Mouse (Mus musculus) heart, embryonic 15.5 days (tissue): ENCODE data around the gene Rhobtb3. TPM values are rescaled to one million over a fixed set of nuclear protein-coding genes. Genes with fewer than 3 reads are reported as not detected.

Experiments
- ATAC-seq: fragments of 200-750 bp; cut with Nextera tagmentation; replicated peaks from 2 replicates; pipeline ENCODE4 v1.8.0; 2017; ENCODE audit warnings: low read depth, moderate TSS enrichment; ENCODE audit not compliant: insufficient number of reproducible peaks, insufficient read depth, low FRiP score
- H3K27ac ChIP-seq: fragments of 300-500 bp; sonication (generic); 2 replicates; pipeline ENCODE4 v1.5.1; 2015; ENCODE audit warnings: mild to moderate bottlenecking, inconsistent platforms
- H3K27me3 ChIP-seq: fragments of 300-500 bp; sonication (generic); 2 replicates; pipeline ENCODE4 v1.6.1; 2015; ENCODE audit warnings: inconsistent platforms
- H3K36me3 ChIP-seq: fragments of 300-500 bp; sonication (generic); 2 replicates; pipeline ENCODE4 v1.6.1; 2015; ENCODE audit warnings: mild to moderate bottlenecking, inconsistent platforms
- H3K4me1 ChIP-seq: fragments of 300-500 bp; sonication (generic); replicated peaks from 2 replicates; pipeline ENCODE4 v1.6.1; 2015; ENCODE audit warnings: inconsistent platforms
- H3K4me2 ChIP-seq: fragments of 300-500 bp; sonication (generic); 2 replicates; pipeline ENCODE4 v1.6.1; 2015; ENCODE audit warnings: inconsistent platforms, mild to moderate bottlenecking, moderate library complexity
- H3K4me3 ChIP-seq: fragments of 300-500 bp; sonication (generic); 2 replicates; pipeline ENCODE4 v1.5.1; 2015; ENCODE audit warnings: mild to moderate bottlenecking, inconsistent platforms
- H3K9ac ChIP-seq: fragments of 300-500 bp; sonication (generic); 2 replicates; pipeline ENCODE4 v1.6.1; 2015; ENCODE audit warnings: mild to moderate bottlenecking, inconsistent platforms
- H3K9me3 ChIP-seq: fragments of 300-500 bp; sonication (generic); replicated peaks from 2 replicates; pipeline ENCODE4 v1.6.1; 2016; ENCODE audit warnings: inconsistent platforms
- WGBS: fragments of 180-500 bp; shearing (Covaris S2); methylation state at CpG from one replicate; pipeline ENCODE4 v1.1.7; 2015; ENCODE audit warnings: mixed read lengths; 5-methylcytosine and 5-hydroxymethylcytosine counted together
- polyA plus RNA-seq: library from polyadenylated mRNA; unstranded; fragments of >200 nt; fragmentation: Nextera tagmentation; extraction: Ambion mirVana; gene quantifications from 2 replicates; pipeline ENCODE4 v1.2.1, GENCODE M21; 2015

The Rhobtb3 gene
- 19.7 and 21.6 TPM in 2 replicates for polyA plus RNA-seq

DNA sequence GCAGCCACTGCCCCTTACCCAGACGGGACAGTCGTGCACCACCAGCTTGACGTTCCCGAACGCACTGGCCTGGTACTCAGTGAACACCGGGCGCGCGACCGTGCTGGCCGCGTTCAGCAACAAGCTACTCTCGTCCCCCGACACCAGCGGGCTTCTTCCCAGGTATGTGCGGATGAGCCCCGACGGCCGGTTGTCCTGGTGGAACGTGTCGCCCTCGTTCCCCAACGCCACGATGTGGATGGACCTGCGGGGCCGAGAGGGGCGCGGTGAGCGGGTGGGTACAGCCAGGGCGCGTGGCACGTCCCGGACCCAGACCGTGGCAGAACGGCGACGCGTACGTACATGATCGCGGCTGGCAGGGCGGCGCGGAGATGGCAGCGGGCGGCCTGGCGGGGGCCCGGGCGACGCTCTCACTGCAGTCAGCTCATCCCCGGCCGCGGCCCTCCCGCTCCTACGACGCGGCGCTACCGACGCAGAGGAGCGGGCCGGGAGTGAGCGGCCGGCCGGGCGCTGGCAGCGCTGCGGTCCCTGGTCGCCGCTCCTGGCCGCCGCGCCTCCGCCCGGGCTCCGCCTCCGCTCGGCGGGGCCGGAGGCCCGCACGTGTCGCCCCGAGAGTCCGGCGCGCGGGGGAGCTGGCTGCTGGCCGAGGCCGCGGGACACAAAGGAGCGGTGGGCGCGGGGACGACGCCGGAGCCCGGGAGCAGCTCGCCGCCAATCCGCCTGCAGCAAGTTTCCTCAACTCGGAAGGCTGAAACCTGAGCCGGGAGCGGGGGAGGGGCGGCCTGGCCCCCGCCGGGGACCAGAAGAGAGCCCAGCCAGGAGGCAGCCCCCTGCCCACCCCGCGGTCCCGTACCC lies at the start of gene Rhobtb3:
Gene Rhobtb3 (minus strand): TSS at position 737 of the 855 bp plus-strand sequence.
- Histone ChIP-seq H3K27ac (peak within 1 kb of the TSS; percentile 99), H3K9me3 (no peaks in the 10 kb centered on the region), H3K36me3 (peaks cover 2% of the 10 kb centered on the region; the same call in 1 of the 2 replicates), H3K27me3 (no peaks in the 10 kb centered on the region), H3K4me2 (peak within 1 kb of the TSS; percentile 71), H3K4me3 (peak within 1 kb of the TSS; percentile 88), H3K4me1 (peaks cover 13% of the 10 kb centered on the region), H3K9ac (peak within 1 kb of the TSS; percentile 93)
- ATAC-seq = peak; percentile 89
- WGBS = under 1% methylated on average over 79 of the region's 110 CpGs

DNA sequence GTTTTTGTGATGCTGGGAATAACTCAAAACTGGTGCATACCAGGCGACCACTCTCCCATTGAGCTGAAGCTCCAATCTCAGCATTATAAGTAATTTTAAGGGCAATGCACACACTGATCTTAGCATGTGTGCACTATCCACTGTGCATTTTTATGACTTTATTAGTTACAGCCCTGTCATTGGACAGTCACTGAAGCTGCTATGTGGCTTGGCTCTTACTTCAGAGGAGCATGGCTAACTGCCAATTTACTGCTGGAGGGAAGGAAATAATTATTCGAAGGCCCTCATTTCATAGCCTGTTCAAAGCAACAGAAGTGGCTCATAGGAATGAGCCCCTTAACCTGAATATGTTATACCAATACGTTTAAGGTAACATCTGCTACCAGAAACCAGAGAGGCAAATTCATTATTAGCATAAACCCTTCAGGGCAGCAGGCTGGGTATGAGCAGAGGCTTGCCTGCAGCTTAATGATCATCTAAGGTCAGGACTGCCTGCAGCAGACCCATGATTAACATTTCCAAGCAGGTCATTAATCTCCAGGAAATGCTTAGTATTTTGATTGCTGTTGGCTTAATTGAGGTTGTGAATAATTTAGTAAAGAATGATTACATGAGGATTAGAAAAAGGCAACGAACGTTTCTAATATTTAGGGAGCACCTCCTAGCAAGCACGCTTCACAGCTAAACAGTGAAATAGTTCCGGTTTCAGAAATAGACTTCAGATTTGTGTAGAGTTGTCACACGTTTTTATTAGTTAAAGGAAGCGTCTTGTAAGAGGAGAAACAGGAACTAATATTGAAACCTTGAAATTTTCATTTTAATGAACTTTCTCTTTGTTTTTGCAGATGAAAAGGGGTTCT lies 48.7 kb upstream of the Rhobtb3 start:
- Histone ChIP-seq H3K4me1 (peaks cover 2% of the 10 kb centered on the region; the same call in 1 of the 2 replicates), H3K4me3 (no peak overlapping the region), H3K4me2 (no peak overlapping the region), H3K9ac (no peak overlapping the region), H3K27me3 (no peaks in the 10 kb centered on the region), H3K36me3 (no peaks in the 10 kb centered on the region), H3K9me3 (no peaks in the 10 kb centered on the region), H3K27ac (no peak overlapping the region)
- 54% methylated on average over 9 of the region's 9 CpGs for WGBS
- no peak for ATAC-seq

DNA sequence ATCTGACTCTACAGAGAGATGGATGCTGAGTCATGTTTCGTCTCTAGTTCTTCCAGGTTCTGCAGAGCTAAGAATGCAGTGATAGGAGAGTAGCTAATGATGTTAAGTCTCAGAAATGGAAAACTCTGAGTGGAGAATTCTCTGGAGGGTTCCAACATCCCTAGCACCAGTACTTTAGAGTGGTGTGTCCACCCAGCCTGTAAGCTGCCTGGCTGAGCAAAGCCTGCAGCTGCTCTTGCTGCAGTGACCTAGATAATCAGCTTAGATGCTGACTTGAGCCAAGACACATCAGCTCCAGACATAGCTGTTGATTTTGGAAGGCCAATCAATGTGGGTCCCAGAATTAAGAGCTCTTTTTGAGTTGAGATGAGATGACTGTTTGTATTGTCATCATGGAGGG lies 44.4 kb upstream of the Rhobtb3 start:
- no peak overlapping the region for H3K27ac ChIP-seq
- no peak overlapping the region for H3K9ac ChIP-seq
- no peak overlapping the region for H3K4me3 ChIP-seq
- WGBS = 67% methylated on average over 1 of the region's 1 CpGs
- no peaks in the 10 kb centered on the region for H3K36me3 ChIP-seq
- ATAC-seq = no peak
- no peaks in the 10 kb centered on the region for H3K27me3 ChIP-seq
- H3K9me3 ChIP-seq = no peaks in the 10 kb centered on the region
- peaks cover 2% of the 10 kb centered on the region; the same call in 1 of the 2 replicates for H3K4me1 ChIP-seq
- H3K4me2 ChIP-seq = no peak overlapping the region

DNA sequence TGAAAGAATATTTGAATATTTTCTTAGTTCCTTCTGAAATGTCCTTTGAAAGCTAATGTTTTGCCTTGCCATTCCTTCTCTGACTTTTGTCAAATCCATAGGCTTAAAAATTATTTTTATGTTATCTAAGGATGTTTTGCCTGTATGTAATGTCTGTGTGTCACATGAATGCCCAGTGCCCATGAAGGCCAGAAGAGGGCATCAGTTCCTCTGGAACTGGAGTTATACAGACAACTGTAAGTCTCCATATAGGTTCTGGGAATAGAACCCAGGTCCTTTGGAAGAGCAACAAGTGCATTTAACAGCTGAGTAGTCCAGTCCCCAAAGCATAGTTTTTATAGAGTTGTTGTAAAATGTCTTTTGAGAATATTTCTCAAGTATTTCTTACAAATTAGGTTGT lies 38.2 kb upstream of the Rhobtb3 start:
- no peak overlapping the region for H3K4me2 ChIP-seq

DNA sequence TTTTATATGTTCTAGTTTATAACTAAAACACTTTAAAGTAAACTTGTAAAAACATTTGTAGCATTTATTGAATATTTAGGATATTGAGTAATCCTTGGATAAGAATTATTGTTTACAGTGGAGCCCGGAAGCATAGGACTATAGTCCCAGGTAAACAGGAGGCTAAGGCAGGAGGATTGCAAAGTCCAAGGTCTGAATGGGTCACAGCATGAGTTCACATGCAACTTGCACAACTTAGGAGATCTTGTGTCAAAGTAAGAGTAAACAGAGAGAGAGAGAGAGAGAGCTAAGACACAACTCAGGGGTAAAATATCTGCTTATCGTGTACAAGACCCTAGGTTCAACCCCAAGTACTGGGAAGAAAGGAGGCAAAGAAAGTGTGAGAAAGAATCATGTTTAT lies 32.9 kb upstream of the Rhobtb3 start:
- no peaks in the 10 kb centered on the region for H3K9me3 ChIP-seq
- H3K27me3 ChIP-seq = no peaks in the 10 kb centered on the region
- WGBS = 76% methylated on average over 2 of the region's 2 CpGs
- H3K9ac ChIP-seq = no peak overlapping the region
- no peak overlapping the region for H3K4me2 ChIP-seq
- no peak for ATAC-seq
- H3K36me3 ChIP-seq = no peaks in the 10 kb centered on the region
- H3K4me3 ChIP-seq = no peak overlapping the region
- H3K4me1 ChIP-seq = no peaks in the 10 kb centered on the region
- no peak overlapping the region for H3K27ac ChIP-seq

More for the DNA sequence above, 38.2 kb upstream of the Rhobtb3 start:
- Histone ChIP-seq H3K9me3 (no peaks in the 10 kb centered on the region), H3K9ac (no peak overlapping the region), H3K4me1 (no peaks in the 10 kb centered on the region), H3K36me3 (no peaks in the 10 kb centered on the region), H3K27ac (no peak overlapping the region), H3K4me3 (no peak overlapping the region), H3K27me3 (no peaks in the 10 kb centered on the region)
- ATAC-seq = no peak

DNA sequence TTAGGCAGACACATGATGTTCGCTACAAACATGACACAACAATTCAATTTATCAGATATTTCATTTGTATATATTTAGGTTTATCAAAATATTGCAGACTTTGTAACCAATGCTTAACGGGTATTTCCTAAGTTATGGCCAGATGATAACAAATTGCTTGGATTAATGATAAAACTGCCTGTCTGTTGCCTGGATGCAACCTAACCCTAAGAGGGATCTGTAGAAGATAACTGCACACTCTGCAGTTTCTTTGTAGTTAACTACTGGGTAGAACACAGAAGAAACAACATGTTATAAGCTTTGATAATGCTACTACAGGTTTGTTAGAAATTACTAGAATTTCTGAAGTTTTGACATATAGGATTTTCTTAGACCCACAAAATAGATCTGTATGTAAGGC lies 32.5 kb upstream of the Rhobtb3 start:
- Histone ChIP-seq H3K27me3 (no peaks in the 10 kb centered on the region), H3K27ac (no peak overlapping the region), H3K36me3 (no peaks in the 10 kb centered on the region), H3K9me3 (no peaks in the 10 kb centered on the region), H3K4me2 (no peak overlapping the region), H3K9ac (no peak overlapping the region), H3K4me1 (no peaks in the 10 kb centered on the region), H3K4me3 (no peak overlapping the region)
- no peak for ATAC-seq
- WGBS = 77% methylated on average over 2 of the region's 2 CpGs

DNA sequence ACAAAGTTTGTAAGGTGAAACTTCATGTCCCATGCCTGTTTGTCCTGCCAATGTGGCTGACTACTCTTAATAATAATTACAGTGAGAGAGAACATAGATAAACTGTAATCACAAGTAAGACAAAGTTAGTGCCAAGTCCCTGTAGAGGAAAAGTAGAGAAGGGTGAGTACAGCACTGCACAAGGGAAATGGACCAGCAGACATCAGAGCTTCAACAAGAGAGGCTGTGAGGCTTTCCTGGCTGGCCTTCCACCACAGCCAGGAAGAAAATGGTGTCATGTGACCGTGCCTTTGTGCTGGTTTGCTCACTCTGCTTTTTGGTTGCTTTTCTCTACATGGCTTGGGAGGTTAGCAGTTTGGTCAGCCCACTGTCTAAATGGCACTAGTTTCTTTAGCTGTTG lies 31.9 kb upstream of the Rhobtb3 start:
- no peak for ATAC-seq
- Histone ChIP-seq H3K4me1 (no peaks in the 10 kb centered on the region), H3K9ac (no peak overlapping the region), H3K9me3 (no peaks in the 10 kb centered on the region), H3K4me2 (no peak overlapping the region), H3K27me3 (no peaks in the 10 kb centered on the region), H3K27ac (no peak overlapping the region), H3K4me3 (no peak overlapping the region), H3K36me3 (no peaks in the 10 kb centered on the region)
- WGBS = 80% methylated on average over 1 of the region's 1 CpGs

DNA sequence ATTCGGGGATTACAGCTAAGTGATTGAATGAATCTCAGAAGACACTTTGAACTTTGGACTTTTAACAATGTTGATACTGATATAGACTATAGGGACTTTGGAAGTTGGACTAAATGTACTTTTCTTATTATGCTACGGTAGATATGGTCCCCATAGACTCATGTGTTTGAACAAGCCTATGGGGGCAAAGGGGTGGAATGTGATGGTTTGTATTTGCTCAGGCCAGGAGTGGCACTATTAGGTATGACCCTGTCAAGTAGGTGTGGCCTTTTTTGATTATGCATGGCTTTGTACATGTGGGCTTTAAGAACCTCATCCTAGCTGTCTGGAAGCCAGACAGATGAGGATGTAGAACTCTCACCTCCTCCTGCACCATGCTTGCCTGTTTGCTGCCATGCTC lies 30.8 kb upstream of the Rhobtb3 start:
- no peak overlapping the region for H3K4me3 ChIP-seq
- H3K9me3 ChIP-seq = no peaks in the 10 kb centered on the region
- no peaks in the 10 kb centered on the region for H3K4me1 ChIP-seq
- H3K36me3 ChIP-seq = no peaks in the 10 kb centered on the region
- H3K4me2 ChIP-seq = no peak overlapping the region
- no peak for ATAC-seq
- no peak overlapping the region for H3K27ac ChIP-seq
- WGBS = 66% methylated on average over 2 of the region's 2 CpGs
- H3K9ac ChIP-seq = no peak overlapping the region
- H3K27me3 ChIP-seq = no peaks in the 10 kb centered on the region

DNA sequence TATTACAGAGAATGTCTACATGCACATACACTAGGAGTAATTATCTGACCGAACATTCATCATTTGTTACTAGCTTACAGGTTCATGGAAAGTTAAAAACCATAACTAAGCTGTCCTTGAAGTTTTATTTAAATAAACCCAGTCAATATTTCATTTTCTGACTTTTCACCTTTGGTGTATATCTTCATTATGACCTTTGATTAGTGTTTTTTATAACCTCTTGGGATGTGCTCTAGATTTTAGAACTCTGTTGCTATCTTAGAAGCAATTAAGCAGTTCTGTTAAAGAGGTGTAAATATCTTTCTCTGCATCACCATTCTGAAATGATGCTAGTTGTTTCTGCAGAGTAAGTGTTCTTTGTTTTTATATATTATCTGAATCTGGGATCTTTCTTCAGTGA lies 23.1 kb upstream of the Rhobtb3 start, which contains the start of gene Spata9:
Gene Spata9 (plus strand): TSS at position 301 of the 400 bp plus-strand sequence.
- Histone ChIP-seq H3K4me1 (no peaks in the 10 kb centered on the region), H3K27ac (no peak within 1 kb of the TSS), H3K9me3 (no peaks in the 10 kb centered on the region), H3K4me2 (no peak within 1 kb of the TSS), H3K36me3 (no peaks in the 10 kb centered on the region), H3K4me3 (no peak within 1 kb of the TSS), H3K9ac (no peak within 1 kb of the TSS), H3K27me3 (no peaks in the 10 kb centered on the region)
- no peak for ATAC-seq
- WGBS = 66% methylated on average over 1 of the region's 1 CpGs

DNA sequence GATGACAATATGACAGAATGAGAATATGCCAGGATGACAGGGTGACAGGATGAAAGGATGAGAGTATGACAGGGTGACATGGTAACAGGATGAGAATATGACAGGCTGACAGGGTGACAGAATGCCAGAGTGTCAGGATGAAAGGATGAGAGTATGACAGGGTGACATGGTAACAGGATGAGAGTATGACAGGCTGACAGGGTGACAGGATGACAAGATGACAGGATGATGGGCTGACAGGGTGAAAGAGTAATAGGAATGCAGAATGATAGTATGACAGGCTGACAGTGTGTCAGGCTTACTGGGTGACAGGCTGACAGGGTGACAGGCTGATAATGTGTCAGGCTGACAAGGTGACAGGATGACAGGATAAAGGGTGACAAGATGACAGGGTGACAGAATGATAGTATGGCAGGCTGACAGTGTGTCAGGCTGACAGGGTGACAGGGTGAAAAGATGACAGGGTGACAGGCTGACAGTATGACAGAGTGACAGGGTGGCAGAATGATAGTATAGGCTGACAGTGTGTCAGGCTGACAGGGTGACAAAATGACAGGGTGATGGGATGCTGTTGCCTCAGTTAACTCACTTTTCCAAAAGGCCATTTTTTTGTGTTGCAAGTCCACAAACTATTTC lies 11.8 kb upstream of the Rhobtb3 start:
- no peaks in the 10 kb centered on the region for H3K36me3 ChIP-seq
- H3K9me3 ChIP-seq = no peaks in the 10 kb centered on the region
- ATAC-seq = no peak
- H3K4me1 ChIP-seq = no peaks in the 10 kb centered on the region; the same call in 1 of the 2 replicates
- no peak overlapping the region for H3K27ac ChIP-seq
- no peak overlapping the region for H3K4me2 ChIP-seq
- H3K27me3 ChIP-seq = no peaks in the 10 kb centered on the region
- no peak overlapping the region for H3K9ac ChIP-seq
- no peak overlapping the region for H3K4me3 ChIP-seq

DNA sequence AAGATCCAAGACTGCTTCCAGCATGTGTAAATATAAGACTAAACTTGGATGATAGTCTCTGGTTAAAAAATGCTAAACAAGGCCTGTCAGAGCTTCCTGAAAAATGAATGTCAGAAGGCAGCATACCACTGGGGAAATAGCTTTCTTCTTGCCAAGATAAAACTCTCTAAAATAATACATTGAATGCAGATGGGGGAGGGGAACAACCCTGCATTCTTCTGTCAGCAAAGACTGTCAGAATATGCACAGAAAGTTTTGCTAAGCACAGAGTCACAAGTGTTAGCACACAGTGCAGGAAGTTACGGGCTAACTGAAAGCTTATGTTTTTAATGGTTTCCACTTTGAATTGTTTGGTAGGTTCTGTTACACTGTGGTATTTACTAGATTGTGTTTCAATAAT lies 6.6 kb upstream of the Rhobtb3 start:
- Histone ChIP-seq H3K4me3 (no peak overlapping the region), H3K4me2 (no peak overlapping the region), H3K27ac (no peak overlapping the region), H3K9me3 (no peaks in the 10 kb centered on the region), H3K27me3 (no peaks in the 10 kb centered on the region), H3K4me1 (peaks cover 3% of the 10 kb centered on the region; the same call in 1 of the 2 replicates), H3K9ac (no peak overlapping the region; the same call in 1 of the 2 replicates), H3K36me3 (no peaks in the 10 kb centered on the region)
- ATAC-seq = 0 out of 2 replicates have a peak, but pooled peaks have one; percentile 18
- 42% methylated on average over 1 of the region's 1 CpGs for WGBS
